Mouse (Mus musculus) cerebellum, adult 11-12 months (tissue): ENCODE results near the gene Zfp871.

Experiments used
- DNase-seq: peaks from one replicate; pipeline ENCODE4 v3.0.0; 2022

Zfp871 gene

DNA sequence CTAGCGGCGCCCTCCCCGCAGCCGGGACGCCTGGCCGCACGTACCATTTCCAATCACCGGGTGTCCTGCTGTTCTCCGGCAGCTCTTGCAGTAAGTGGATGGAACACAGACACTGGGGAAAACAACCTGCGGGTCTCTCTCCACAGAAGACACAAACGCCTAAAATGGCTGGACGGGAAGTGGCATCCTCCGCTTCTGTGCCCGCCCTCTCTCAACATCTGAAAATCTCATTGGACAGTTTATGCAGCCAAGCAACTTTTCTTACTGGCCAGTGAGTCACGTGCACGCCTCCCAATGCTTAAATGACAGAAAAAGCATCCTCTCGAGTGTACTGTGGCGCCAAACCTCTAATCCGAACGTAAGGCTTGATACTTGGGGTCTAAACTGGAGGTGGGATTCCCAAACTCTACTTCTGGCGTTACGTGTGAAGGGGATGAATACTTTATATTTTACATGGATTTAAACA is at the start of gene Zfp871:
Gene Zfp871, minus strand, starts transcription at position 194 of the 466 bp plus-strand sequence.
- peak; percentile 87 for DNase-seq

- DNase-seq, result no peak
Observed at GRCm38 (mm10) chr17:32830418-32830782, 42.3 kb upstream of the Zfp871 start.

DNA sequence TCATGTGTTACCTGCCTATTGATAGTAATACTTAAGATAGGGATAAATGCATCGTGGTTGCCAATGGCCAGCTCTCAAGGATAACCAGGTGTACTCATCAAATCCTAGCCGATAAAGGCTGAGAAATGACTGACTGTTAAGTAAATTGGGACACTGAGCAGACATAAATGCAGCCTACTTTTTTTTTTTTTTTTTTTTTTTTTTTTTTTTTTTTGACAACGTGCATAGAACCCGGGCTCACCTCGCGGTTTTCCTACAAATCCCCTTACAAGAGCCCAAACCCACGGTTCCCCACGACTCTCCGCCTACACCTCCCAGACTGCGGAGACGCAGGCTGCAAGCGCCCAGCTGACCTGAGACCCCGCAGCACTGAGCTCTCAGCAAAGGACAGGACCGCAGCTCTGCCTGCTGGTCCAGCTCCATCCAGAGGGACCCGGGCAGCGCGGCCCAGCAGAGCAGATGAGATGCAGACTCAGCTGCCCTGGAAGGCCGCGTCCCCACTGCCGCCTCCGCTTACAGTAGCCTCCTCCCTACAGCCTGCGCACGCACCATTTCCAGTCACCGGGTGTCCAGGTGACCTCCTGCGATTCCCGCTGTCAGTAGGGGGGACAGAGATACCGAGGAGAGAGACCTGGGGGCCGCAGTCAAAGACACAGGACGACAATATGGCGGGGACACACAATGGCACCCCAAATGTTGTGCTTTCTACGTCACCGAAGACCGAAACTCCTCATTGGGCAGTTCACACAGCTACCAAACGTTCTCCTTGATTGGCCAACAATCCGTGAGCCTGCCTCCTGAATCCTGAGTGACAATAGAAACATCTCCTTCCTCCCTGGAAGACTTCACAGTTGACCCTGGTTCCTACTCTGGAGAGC is 41.7 kb upstream of the Zfp871 start, which contains the start of gene Zfp799:
Gene Zfp799, minus strand, starts transcription at position 722 of the 878 bp plus-strand sequence.
- peak; percentile 79 for DNase-seq

GRCm38 (mm10) chr17:32816074-32816784 is 28.1 kb upstream of the Zfp871 start:
- no peak for DNase-seq

DNA sequence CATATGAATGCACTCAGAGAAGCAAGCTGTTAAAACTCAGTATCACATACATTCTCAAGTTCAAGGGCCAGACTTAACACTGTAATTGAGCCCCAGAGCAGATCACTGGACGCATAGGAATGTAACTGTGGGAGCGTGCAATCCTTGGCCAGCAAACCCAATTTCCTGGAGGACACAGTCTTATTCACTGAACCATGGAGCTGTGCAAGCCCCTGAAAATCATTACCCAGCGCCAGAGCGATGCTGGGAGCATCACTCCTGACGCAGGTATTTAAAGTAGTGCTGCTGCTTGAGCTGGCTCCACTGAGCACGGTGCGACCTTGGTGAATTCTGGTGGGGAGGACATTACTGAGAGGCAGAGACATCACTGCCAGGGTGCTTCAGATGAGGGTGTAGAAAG is 26.0 kb upstream of the Zfp871 start:
- no peak for DNase-seq

- DNase-seq, result no peak
Observed at GRCm38 (mm10) chr17:32810648-32811047, 22.6 kb upstream of the Zfp871 start.

DNA sequence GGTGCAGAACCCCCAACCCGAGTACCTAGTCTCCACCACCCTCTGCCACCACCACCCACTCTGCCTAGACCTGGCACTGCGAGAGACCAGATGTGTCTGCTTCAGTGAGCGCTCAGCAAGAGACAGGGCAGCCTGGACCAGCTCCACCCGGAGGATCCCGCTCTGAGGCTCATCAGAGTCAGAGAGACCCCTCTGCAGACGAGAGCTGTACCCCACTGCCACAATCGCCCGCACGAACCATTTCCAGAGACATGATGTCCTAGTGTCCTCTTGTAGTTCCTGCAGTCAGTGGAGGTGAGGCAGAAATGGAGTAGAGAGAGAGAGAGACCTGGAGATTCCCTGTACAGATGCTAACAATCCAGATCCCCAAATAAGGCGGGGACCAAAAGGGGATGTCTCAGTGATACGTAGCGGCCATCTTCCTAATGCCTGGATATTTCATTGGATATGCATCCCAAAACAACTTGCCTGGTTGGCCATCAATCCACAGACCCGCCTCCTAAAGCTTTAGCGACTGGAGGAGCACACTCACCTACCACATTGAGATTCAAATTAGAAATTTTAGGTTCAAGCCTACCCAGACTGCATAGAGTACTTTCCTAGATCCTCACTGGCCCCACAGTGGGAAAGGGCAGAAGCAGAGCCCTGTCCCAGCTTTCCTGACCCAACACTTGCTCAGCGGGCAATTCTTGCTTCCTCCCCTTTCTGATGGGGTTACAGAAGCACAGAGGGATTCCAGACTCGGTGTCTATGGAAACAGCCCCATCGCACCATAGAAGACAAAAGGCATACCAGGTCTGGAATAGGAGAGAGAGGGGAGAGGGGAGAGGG is 21.7 kb upstream of the Zfp871 start, which contains the start of gene Zfp811:
Gene Zfp811, minus strand, starts transcription at position 388 of the 831 bp plus-strand sequence.
- peak; percentile 62 for DNase-seq

GRCm38 (mm10) chr17:32808921-32809320 is 20.8 kb upstream of the Zfp871 start:
- no peak for DNase-seq

- no peak for DNase-seq
Observed at GRCm38 (mm10) chr17:32789244-32789643, 1.2 kb upstream of the Zfp871 start.

- no peak for DNase-seq
Observed at GRCm38 (mm10) chr17:32788576-32788975, 489 bp upstream of the Zfp871 start.

DNA sequence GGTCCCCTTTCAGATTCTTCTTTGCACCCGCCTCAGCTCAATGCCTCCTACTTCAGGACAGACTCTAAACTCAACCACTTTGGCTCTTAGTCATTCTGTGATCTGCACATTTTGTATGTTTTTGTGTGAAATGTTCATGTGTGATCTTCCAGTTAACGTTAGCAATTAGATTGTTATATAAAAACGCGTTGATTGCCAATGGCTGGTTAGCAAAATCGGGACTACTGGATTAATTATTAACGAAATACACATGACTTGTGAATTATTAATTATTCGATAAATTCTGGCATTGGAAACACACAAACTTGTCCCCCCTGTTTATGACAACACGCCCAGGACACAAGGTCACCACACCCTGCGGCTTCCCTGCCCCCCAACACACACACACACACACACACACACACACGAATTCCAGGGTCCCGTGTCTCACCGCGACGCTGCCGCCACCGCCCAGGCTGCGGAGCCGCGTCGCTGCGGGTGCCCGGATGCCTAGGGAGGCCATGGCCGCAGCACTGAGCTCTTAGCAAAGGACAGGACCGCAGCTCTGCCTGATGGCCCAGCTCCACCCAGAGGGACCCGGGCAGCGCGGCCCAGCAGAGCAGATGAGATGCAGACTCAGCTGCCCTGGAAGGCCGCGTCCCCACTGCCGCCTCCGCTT is 522 bp downstream of the Zfp871 start:
- no peak for DNase-seq

DNA sequence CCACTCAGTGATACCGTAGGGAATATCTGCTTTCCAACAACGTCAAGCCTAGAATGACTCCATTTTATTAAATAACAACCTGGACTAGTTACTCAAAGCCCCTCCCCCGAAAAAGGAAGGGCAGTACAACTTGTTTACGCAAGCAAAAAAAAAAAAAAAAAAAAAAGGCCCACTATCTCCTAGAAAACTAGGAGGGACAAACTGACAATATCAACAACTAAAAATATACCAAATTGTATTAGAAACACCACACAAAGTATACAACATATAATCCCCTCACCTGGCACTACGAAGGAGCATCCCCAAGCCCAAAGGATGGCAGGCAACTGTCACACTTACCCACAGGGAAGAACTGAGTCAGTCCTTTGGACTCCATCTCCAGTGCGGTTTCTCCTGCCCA is 1.1 kb downstream of the Zfp871 start:
- DNase-seq, result no peak

- no peak for DNase-seq
Observed at GRCm38 (mm10) chr17:32785656-32786055, 2.4 kb downstream of the Zfp871 start.

DNA sequence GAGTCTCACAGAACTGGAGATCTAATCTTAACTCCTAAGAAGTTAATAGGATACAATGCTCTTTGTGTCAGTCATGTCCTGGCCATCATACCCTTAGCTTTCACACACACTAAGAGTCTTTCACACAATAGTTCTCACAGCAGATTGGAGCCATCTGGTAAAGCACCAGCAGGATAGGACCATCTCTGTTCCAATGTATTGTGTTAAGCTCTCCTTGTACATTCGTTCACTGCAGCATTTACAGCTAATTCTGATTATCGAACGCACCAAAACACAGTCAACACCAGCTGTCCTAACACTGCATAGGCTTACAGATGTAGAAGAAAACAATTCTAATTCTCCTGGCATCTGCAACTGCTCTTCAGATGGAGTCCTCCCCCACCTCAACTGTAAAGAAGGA is 10.5 kb downstream of the Zfp871 start:
- DNase-seq, result no peak

- DNase-seq, result no peak
Observed at GRCm38 (mm10) chr17:32771213-32771612, 16.9 kb downstream of the Zfp871 start.

GRCm38 (mm10) chr17:32766422-32766821 is 21.7 kb downstream of the Zfp871 start:
- DNase-seq, result no peak

DNA sequence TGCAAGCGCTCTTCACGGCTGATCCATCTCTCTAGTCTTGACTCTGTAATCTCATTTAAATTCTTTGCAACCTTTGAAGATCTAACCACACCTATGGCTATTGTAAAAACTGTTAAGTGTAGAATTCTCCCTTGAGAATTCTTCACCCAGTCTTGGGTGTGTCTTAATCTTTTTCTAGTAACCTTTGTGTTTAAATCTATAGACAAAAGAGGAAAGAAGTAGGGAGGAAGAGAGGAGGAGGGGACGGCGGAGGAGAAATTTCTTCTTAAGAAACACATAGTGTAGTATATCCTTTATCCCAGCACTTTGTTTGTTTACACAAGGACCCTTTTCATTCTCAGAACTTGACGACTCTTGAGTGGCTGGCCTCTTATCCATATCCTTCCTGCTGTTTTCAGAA is 30.8 kb downstream of the Zfp871 start:
- DNase-seq, result no peak

- no peak for DNase-seq
Observed at GRCm38 (mm10) chr17:32753634-32754033, 34.5 kb downstream of the Zfp871 start.

GRCm38 (mm10) chr17:32752813-32753360 is 35.2 kb downstream of the Zfp871 start:
- no peak for DNase-seq

GRCm38 (mm10) chr17:32750611-32751010 is 37.5 kb downstream of the Zfp871 start:
- no peak for DNase-seq

DNA sequence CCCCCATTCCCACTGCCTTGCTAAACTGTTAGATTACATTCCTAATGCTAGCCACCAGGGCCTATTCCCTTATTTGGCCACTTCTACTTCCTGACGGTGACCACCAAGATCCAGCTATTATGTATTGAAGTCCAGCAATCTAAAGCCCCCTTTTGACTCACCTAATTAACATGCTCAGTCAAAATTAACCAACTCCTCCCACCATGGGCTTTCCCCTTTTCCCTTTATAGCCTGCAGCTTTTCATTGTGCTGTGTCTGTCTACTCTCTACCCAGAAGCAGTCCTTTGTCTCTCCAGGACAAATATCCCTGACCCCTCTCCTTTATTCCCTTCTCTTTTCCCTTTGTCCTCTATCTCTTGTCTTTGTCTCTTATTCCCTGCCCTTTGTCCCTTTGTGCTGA is 47.0 kb downstream of the Zfp871 start:
- no peak for DNase-seq

DNA sequence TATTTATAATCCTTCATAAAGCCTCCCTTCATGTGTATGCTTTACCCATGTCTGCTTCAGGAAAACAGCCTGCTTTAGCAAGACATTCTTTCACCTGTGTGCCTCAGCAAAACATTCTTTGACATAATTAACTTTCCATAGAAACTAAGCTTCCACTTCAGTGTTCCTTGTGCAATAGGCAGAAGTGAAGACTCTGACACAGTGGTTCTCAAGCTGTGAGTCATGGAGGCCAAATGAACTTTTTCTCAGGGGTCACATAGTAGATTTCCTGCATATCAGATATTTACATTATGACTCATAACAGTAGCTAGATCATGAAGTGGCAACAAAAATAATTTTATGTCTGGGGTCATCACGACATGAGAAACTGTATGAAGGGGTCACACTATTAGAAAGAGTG is 49.7 kb downstream of the Zfp871 start:
- no peak for DNase-seq
